Mouse (Mus musculus) lung, postnatal 0 days (tissue): ENCODE results near the gene Lmntd2. TPM values are rescaled to one million over a fixed set of nuclear protein-coding genes. Genes with fewer than 3 reads are reported as not detected.

Experiments
- ATAC-seq: fragments of 200-750 bp; cut with Nextera tagmentation; 2 replicates; pipeline ENCODE4 v1.8.0; 2017; ENCODE audit warnings: moderate library complexity
- DNase-seq: peaks from one replicate; pipeline ENCODE4 v3.0.0-alpha.2; 2016; ENCODE audit warnings: low spot score
- H3K27ac ChIP-seq: fragments of 300-500 bp; sonication (generic); 2 replicates; pipeline ENCODE4 v1.5.1; 2014; ENCODE audit warnings: antibody characterized with exemption, mild to moderate bottlenecking, low read length, mixed read lengths
- H3K27me3 ChIP-seq: fragments of 300-500 bp; sonication (generic); replicated peaks from 2 replicates; pipeline ENCODE4 v1.6.1; 2014; ENCODE audit warnings: low read length, mixed read lengths; ENCODE audit not compliant: insufficient read depth
- H3K36me3 ChIP-seq: fragments of 300-500 bp; sonication (generic); 2 replicates; pipeline ENCODE4 v1.6.1; 2014; ENCODE audit warnings: low read length, mixed read lengths; ENCODE audit not compliant: insufficient read depth
- H3K4me1 ChIP-seq: fragments of 300-500 bp; sonication (generic); 2 replicates; pipeline ENCODE4 v1.6.1; 2014; ENCODE audit warnings: antibody characterized with exemption, low read depth, low read length, mixed read lengths; ENCODE audit not compliant: insufficient read depth
- H3K4me2 ChIP-seq: fragments of 300-500 bp; sonication (generic); replicated peaks from 2 replicates; pipeline ENCODE4 v1.6.1; 2014; ENCODE audit warnings: low read depth, mild to moderate bottlenecking, low read length, moderate library complexity, mixed read lengths
- H3K4me3 ChIP-seq: fragments of 300-500 bp; sonication (generic); 2 replicates; pipeline ENCODE4 v1.5.1; 2014; ENCODE audit warnings: low read depth, low read length
- H3K9ac ChIP-seq: fragments of 300-500 bp; sonication (generic); replicated peaks from 2 replicates; pipeline ENCODE4 v1.6.1; 2014; ENCODE audit warnings: low read depth, mild to moderate bottlenecking
- H3K9me3 ChIP-seq: fragments of 300-500 bp; sonication (generic); 2 replicates; pipeline ENCODE4 v1.6.1; 2016; ENCODE audit warnings: low read length, mixed read lengths
- CTCF ChIP-seq: IDR thresholded peaks from 2 replicates; pipeline ENCODE4 v1.5.1; 2016; ENCODE audit warnings: antibody characterized with exemption, mild to moderate bottlenecking
- EP300 ChIP-seq: IDR thresholded peaks from 2 replicates; pipeline ENCODE4 v1.6.1; 2016; ENCODE audit warnings: antibody characterized with exemption, mild to moderate bottlenecking, control low read depth
- WGBS: fragments of 180-500 bp; shearing (Covaris S2); extraction: QIAGEN DNeasy Blood & Tissue Kit; methylation state at CpG from one replicate; pipeline ENCODE4 v1.1.7; 2014; 5-methylcytosine and 5-hydroxymethylcytosine counted together
- polyA plus RNA-seq: library from polyadenylated mRNA; unstranded; fragments of >200 nt; fragmentation: Nextera tagmentation; extraction: Ambion mirVana; gene quantifications from 2 replicates; pipeline ENCODE4 v1.2.1, GENCODE M21; 2015

The Lmntd2 gene
- polyA plus RNA-seq, 1 experiment from 2014 or later, result 0.97 TPM

GRCm38 (mm10) chr7:141222696-141223215, 8.9 kb upstream of the Lmntd2 start:
- Histone ChIP-seq H3K4me3 (no peak overlapping the region), H3K4me1 (peaks cover 21% of the 10 kb centered on the region), H3K27me3 (no peaks in the 10 kb centered on the region), H3K9me3 (no peaks in the 10 kb centered on the region), H3K9ac (0 out of 2 replicates have a peak overlapping the region, but pooled peaks have one; percentile 23), H3K4me2 (peak overlapping the region; percentile 85), H3K27ac (peak overlapping the region; percentile 81), H3K36me3 (no peaks in the 10 kb centered on the region)
- ATAC-seq, result no peak
- DNase-seq, result no peak
- no peak for TF ChIP-seq CTCF
- TF ChIP-seq EP300, result no peak
- 68% methylated on average over 4 of the region's 4 CpGs for WGBS

DNA sequence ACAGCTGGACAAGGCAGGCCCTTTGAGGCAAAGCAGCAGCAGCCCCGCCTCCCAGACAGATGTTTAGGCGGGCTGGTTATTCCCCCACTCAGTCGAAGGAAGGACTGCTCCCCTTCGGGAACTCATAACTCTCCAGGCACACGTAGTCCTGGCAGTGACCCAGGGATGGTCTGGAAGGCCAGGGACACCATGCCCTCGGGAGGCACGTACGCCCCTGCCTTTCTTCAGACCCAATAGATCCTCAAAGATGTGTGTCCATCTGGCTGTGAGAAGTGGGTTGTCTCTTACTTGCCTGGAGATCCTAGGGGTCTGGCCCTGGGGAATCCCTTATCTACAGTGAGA, 8.2 kb upstream of the Lmntd2 start:
- H3K36me3 ChIP-seq, result no peaks in the 10 kb centered on the region
- peak overlapping the region; percentile 81 for H3K27ac ChIP-seq
- 0 out of 2 replicates have a peak overlapping the region, but pooled peaks have one; percentile 23 for H3K9ac ChIP-seq
- no peak for ATAC-seq
- TF ChIP-seq EP300, result 0 out of 2 replicates have a peak, but pooled peaks have one; percentile 24
- TF ChIP-seq CTCF, result no peak
- peaks cover 21% of the 10 kb centered on the region for H3K4me1 ChIP-seq
- no peaks in the 10 kb centered on the region for H3K9me3 ChIP-seq
- peak overlapping the region; percentile 20; the same call in 1 of the 2 replicates for H3K4me3 ChIP-seq
- no peaks in the 10 kb centered on the region for H3K27me3 ChIP-seq
- 3% methylated on average over 8 of the region's 8 CpGs for WGBS
- DNase-seq, result no peak
- H3K4me2 ChIP-seq, result peak overlapping the region; percentile 85

- H3K4me1 ChIP-seq, result peaks cover 21% of the 10 kb centered on the region
- DNase-seq (peak; percentile 99), ATAC-seq (peak; percentile 96)
- WGBS, result 4% methylated on average over 41 of the region's 44 CpGs
- H3K36me3 ChIP-seq, result no peaks in the 10 kb centered on the region
- peak overlapping the region; percentile 81 for H3K27ac ChIP-seq
- TF ChIP-seq CTCF, result peak; percentile 45
- no peak for TF ChIP-seq EP300
- H3K4me2 ChIP-seq, result peak overlapping the region; percentile 85
- peak overlapping the region; percentile 21; the same call in 1 of the 2 replicates for H3K9ac ChIP-seq
- no peaks in the 10 kb centered on the region for H3K9me3 ChIP-seq
- H3K4me3 ChIP-seq, result peak overlapping the region; percentile 49
- H3K27me3 ChIP-seq, result no peaks in the 10 kb centered on the region
Measured at GRCm38 (mm10) chr7:141221249-141222125, 7.6 kb upstream of the Lmntd2 start.

GRCm38 (mm10) chr7:141220377-141220776, 6.5 kb upstream of the Lmntd2 start:
- Histone ChIP-seq H3K9me3 (no peaks in the 10 kb centered on the region), H3K27ac (no peak overlapping the region), H3K9ac (no peak overlapping the region), H3K4me3 (no peak overlapping the region), H3K36me3 (no peaks in the 10 kb centered on the region), H3K4me2 (no peak overlapping the region), H3K4me1 (peaks cover 26% of the 10 kb centered on the region), H3K27me3 (no peaks in the 10 kb centered on the region)
- TF ChIP-seq CTCF (no peak), EP300 (no peak)
- no peak for DNase-seq
- WGBS, result 64% methylated on average over 1 of the region's 1 CpGs
- ATAC-seq, result no peak

DNA sequence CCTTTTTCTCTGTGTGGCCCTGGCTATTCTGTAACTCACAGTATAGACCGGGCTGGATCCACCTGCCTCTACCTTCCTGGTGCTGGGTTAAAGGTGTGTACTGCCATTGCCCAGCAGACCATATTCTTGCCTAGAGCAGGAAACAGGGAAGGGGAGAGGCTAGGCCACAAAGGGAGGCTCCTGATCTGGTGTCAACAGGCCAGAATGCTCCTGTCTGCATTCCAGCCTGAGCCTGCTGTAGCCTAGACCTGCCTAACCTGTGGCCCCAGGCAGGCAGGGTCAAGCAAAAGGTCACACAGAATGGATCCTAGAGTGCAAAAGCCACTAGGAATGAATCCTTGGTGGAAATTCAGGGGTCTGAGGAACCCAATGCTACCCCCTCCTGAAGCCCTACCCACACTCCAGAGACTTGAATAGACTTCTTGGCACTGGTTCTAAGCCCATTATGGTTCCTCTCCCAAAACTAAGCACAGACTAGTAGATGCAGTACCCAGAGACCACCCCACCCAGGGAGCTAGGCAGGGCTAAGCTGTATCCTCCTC, 5.7 kb upstream of the Lmntd2 start:
- H3K9me3 ChIP-seq, result no peaks in the 10 kb centered on the region
- no peaks in the 10 kb centered on the region for H3K36me3 ChIP-seq
- H3K27me3 ChIP-seq, result no peaks in the 10 kb centered on the region
- H3K4me3 ChIP-seq, result no peak overlapping the region
- H3K9ac ChIP-seq, result no peak overlapping the region
- 82% methylated on average over 1 of the region's 1 CpGs for WGBS
- no peak overlapping the region for H3K27ac ChIP-seq
- H3K4me2 ChIP-seq, result no peak overlapping the region
- ATAC-seq (no peak), DNase-seq (no peak)
- TF ChIP-seq EP300 (no peak), CTCF (no peak)
- H3K4me1 ChIP-seq, result peaks cover 30% of the 10 kb centered on the region

DNA sequence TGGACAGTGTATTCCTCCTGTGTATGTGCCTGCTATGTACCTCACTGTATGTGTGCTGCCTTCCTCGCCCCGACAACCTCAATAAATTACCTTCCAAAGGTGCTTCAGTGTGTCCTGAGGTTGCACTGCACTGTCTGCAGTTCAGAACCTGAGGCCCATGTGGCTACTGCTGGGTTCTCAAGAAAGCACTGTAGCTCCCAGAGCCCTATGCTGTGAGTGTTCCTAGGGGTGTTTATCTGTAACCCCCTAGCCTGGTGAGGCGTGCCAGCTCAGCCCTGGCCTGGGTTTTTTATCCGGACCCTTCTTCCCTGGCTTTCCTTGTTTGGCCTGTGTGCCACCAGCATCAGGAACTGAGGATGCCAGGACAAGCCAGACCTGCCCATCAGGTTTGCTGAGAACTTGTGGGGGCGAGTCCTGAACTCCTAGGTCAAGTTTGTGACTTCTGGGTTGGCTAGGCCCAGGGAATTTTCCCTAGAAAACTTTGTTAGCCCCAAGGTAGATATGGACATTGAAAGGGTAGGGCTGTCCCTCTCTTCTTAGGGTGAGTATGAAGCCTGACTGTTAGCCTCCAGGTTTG, 4.8 kb upstream of the Lmntd2 start:
- Histone ChIP-seq H3K36me3 (no peaks in the 10 kb centered on the region), H3K4me1 (peaks cover 30% of the 10 kb centered on the region), H3K27ac (no peak overlapping the region), H3K27me3 (no peaks in the 10 kb centered on the region), H3K9ac (no peak overlapping the region), H3K4me3 (no peak overlapping the region), H3K9me3 (no peaks in the 10 kb centered on the region), H3K4me2 (no peak overlapping the region)
- 68% methylated on average over 5 of the region's 5 CpGs for WGBS
- no peak for ATAC-seq
- DNase-seq, result no peak
- TF ChIP-seq CTCF (no peak), EP300 (no peak)
